Mouse (Mus musculus) lung, adult 2 months (tissue): Measurements from ENCODE around the gene Htr5a.

ENCODE experiments used
- CTCF ChIP-seq: fragments of 200-500 bp; IDR thresholded peaks from 2 replicates; pipeline ENCODE4 v1.5.1; 2011; ENCODE audit warnings: mild to moderate bottlenecking, low read length, control low read depth; ENCODE audit not compliant: insufficient read depth
- POLR2A ChIP-seq: fragments of 200-500 bp; IDR thresholded peaks from 2 replicates; pipeline ENCODE4 v1.6.1; 2011; ENCODE audit warnings: low read depth, mild to moderate bottlenecking, control low read depth, low read length, borderline replicate concordance; ENCODE audit errors: extremely low read depth

DNA sequence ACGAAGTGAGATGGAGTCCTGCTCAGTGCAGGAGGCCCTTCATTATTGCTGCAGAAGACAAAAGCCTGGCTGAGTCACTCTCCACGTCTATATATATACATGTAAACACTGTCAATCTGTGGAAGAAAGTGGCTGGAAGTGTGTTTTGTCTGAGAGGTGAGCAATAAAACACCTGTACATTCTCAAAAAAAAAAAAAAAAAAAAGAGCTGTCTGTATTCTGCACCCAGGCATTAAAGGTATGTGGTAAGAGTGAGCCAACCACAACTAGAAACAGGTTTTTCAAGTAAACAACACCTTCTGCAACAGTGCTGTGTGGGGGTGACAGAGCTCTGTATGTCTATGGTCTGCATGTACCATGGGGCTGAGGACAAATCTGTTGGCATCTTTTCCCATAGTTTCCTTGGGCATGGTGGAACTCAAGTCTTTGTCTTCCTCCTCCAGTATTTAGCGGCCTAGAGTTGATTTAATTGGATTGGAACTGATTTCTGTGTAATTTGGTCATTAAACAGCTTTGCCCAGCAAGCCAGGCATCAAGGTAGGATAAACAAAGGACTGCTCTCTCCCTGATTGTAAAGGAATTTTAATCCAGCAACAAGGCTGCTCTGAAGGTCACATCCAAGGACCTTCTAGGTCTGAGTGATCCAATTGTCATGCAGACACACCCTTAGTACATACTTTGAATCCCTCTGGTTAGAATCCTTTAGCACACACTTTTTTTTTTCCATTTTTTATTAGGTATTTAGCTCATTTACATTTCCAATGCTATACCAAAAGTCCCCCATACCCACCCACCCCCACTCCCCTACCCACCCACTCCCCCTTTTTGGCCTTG lies 22.9 kb upstream of the Htr5a start:
- TF ChIP-seq POLR2A = no peak
- TF ChIP-seq CTCF = no peak
